Mouse (Mus musculus) E14TG2a.4 (cell line): ENCODE measurements around the gene Zbtb17.

Experiments used
- CTCF ChIP-seq: conservative IDR thresholded peaks from 2 replicates; pipeline ENCODE4 v1.5.1; 2014; ENCODE audit warnings: low read length
- POU5F1 ChIP-seq: IDR thresholded peaks from 2 replicates; pipeline ENCODE4 v1.6.1; 2014; ENCODE audit warnings: low read length, borderline replicate concordance

GRCm38 (mm10) chr4:141425484-141426479 is 18.7 kb upstream of the Zbtb17 start:
- TF ChIP-seq CTCF, result no peak
- TF ChIP-seq POU5F1, result no peak
